ENCODE assay signal across 8 mouse cellular contexts in the genomic region with DNA sequence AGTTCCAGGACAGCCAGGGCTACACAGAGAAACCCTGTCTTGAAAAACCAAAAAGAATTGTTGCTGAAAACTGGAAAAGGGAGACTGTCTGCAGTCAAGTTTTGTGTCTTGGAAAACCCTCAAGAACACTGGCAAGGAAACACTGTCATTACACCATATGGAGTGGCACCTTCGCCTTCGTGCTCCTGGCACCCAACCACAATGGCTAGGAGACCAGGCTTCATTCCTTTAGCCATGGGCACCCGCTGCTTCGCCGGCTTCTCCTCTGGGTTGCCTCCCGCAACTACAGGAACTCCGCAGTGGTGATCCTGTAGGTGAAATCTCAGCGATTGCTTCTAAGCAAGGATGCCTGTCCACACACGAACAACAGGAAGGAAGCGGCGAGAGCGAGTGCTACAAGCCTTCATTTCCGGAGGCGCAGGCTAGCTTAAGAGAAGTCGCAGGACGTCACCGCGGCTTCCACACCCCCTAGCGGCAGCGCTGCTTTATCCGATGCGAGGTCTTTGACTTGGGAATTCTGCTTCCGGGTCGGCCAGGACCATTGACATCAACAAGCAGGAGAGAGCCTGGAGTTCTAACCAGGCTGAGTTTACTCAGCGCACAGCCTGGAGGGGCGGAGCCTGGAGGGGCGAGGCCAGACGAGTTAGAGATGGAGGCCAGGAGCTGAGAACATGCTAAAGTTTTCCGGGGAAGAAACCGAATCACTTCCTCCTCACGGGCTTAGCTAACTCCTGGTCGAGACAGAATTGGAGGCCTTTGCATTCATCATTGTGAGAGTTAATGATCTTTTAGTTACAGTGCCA. TPM values are rescaled to one million over a fixed set of nuclear protein-coding genes. Genes with fewer than 3 reads are reported as not detected.
DNase-seq lines count a peak whose midpoint lies in the region; ATAC-seq lines count a peak whose summit lies in the region.

No protein-coding gene starts in this region.

- H3K4me1 ChIP-seq in hindbrain, embryonic 16.5 days (ENCODE audit: control insufficient read depth, insufficient read depth, low read depth, low read length) = 0 out of 2 replicates have a peak, but pooled peaks cover 4% of the 10 kb centered on the region

- DNase-seq in WW6 (ENCODE audit: low read depth, low spot score) = peak; percentile 97
- DNase-seq in cerebellum, postnatal 4 days (ENCODE audit: low spot score in 2 of 2) = peak; percentile 85 to 93
- DNase-seq in gastrocnemius, adult 18-20 months (ENCODE audit: low spot score) = peak; percentile 96
- DNase-seq in left cerebral cortex, adult 18-20 months (ENCODE audit: low spot score in 2 of 2) = peak; percentile 94 to 96
- peak; percentile 96 for DNase-seq in right cerebral cortex, adult 18-20 months
- DNase-seq in urinary bladder, postnatal 10 days (ENCODE audit: low spot score) = peak; percentile 83

- H3K4me3 ChIP-seq in hindbrain, embryonic 16.5 days (ENCODE audit: low read length) = peak overlapping the region; percentile 53
- peak overlapping the region; percentile 18; the same call in 1 of the 2 replicates for H3K4me3 ChIP-seq in macrophage (ENCODE audit: inconsistent target)

- peak overlapping the region; percentile 92 for H3K4me2 ChIP-seq in hindbrain, embryonic 16.5 days (ENCODE audit: low read length)

- H3K36me3 ChIP-seq in hindbrain, embryonic 16.5 days (ENCODE audit: control insufficient read depth, insufficient read depth, low read length) = no peaks in the 10 kb centered on the region
- no peaks in the 10 kb centered on the region for H3K36me3 ChIP-seq in macrophage (ENCODE audit: inconsistent target)

- no peaks in the 10 kb centered on the region for H3K79me2 ChIP-seq in macrophage (ENCODE audit: inconsistent target)

- peak; percentile 99 for ATAC-seq in hindbrain, embryonic 16.5 days

- H3K27ac ChIP-seq in hindbrain, embryonic 16.5 days (ENCODE audit: low read depth, low read length) = peak overlapping the region; percentile 89
- peak overlapping the region; percentile 86 for H3K27ac ChIP-seq in macrophage

- peak overlapping the region; percentile 75 for H3K9ac ChIP-seq in hindbrain, embryonic 16.5 days (ENCODE audit: low read depth, low read length)

- WGBS in hindbrain, embryonic 16.5 days = 4% methylated on average over 30 of the region's 32 CpGs
- WGBS in macrophage (ENCODE audit: missing documents) = 2% methylated on average over 30 of the region's 32 CpGs

- no peaks in the 10 kb centered on the region for H3K9me3 ChIP-seq in hindbrain, embryonic 16.5 days (ENCODE audit: control insufficient read depth, low read length)

- no peaks in the 10 kb centered on the region for H3K27me3 ChIP-seq in hindbrain, embryonic 16.5 days (replicated peaks; ENCODE audit: control insufficient read depth, insufficient read depth, low read length)

RNA-seq across cellular contexts. Expression of a gene that starts 9.3 kb away (rescaled TPM):
- total RNA-seq in gastrocnemius, adult 18-20 months (2021) = 10 to 100 TPM; 79.2 to 85.8 TPM
- polyA plus RNA-seq in hindbrain, embryonic 16.5 days (2015; fragmentation: Nextera tagmentation; extraction: Ambion mirVana) = 325 and 351 TPM in 2 replicates
- 100 to 1,000 TPM; 174 to 187 TPM for total RNA-seq in left cerebral cortex, adult 18-20 months (2021)
- total RNA-seq in macrophage (2018; cell fraction: chromatin; rRNA removed) = 10 to 100 TPM in 25 of 26 experiments, 1 to 10 TPM in 1; 9.7 to 53.5 (median 26.6) TPM
- 100 to 1,000 TPM in 4 of 26 experiments, 10 to 100 TPM in 22; 48.9 to 117 (median 81.0) TPM for total RNA-seq in macrophage (2018; cell fraction: cytosol; rRNA removed)
- 100 to 1,000 TPM in 15 of 26 experiments, 10 to 100 TPM in 11; 23.6 to 218 (median 102) TPM for total RNA-seq in macrophage (2018; cell fraction: nucleus; rRNA removed)
- 109 to 177 TPM (median 163 TPM) in 3 replicates for polyA plus RNA-seq in macrophage (2018)

RNA-seq across cellular contexts. Expression of a gene that starts 29.9 kb away (rescaled TPM):
- total RNA-seq in gastrocnemius, adult 18-20 months (2021) = 100 to 1,000 TPM; 263 to 266 TPM
- 399 and 401 TPM in 2 replicates for polyA plus RNA-seq in hindbrain, embryonic 16.5 days (2015; fragmentation: Nextera tagmentation; extraction: Ambion mirVana)
- total RNA-seq in left cerebral cortex, adult 18-20 months (2021) = 100 to 1,000 TPM; 341 to 343 TPM
- 100 to 1,000 TPM in 9 of 26 experiments, 10 to 100 TPM in 17; 55.1 to 151 (median 86.4) TPM for total RNA-seq in macrophage (2018; cell fraction: chromatin; rRNA removed)
- total RNA-seq in macrophage (2018; cell fraction: cytosol; rRNA removed) = 100 to 1,000 TPM; 423 to 668 (median 547) TPM
- total RNA-seq in macrophage (2018; cell fraction: nucleus; rRNA removed) = 100 to 1,000 TPM; 147 to 373 (median 239) TPM
- 571 to 1,341 TPM (median 733 TPM) in 3 replicates for polyA plus RNA-seq in macrophage (2018)

Comparison
In these comparisons a context has a peak if more than half of its experiments do, and no peak if none do; other contexts are left out.
1. Peak in every context shown above with its lines: DNase-seq, ATAC-seq, H3K4me3 ChIP-seq and H3K27ac ChIP-seq.